Comparison of ENCODE assay signal across 22 mouse cellular contexts in genomic region chr13:117082758-117083157, GRCm38 (mm10). TPM values are rescaled to one million over a fixed set of nuclear protein-coding genes. Genes with fewer than 3 reads are reported as not detected.
A peak's percentile ranks its signal among the peaks of the same experiment; 100 is the strongest.
DNase-seq lines count a peak whose midpoint lies in the region; ATAC-seq and TF ChIP-seq lines count a peak whose summit lies in the region.
"Had no signal": no experiment of that assay in that cellular context is flagged by ENCODE, and none has a peak within 500 bp of the region (broad histone marks: within the 10 kb centered on the region; RNA-seq: fewer than 3 reads in every experiment).

No protein-coding gene starts in this region.

- no peaks in the 10 kb centered on the region for H3K27me3 ChIP-seq in heart, embryonic 12.5 days (replicated peaks)
- no peaks in the 10 kb centered on the region for H3K27me3 ChIP-seq in liver, postnatal 0 days (ENCODE audit: insufficient read depth, low read length)
- H3K27me3 ChIP-seq in liver, embryonic 12.5 days (replicated peaks) = no peaks in the 10 kb centered on the region
- H3K27me3 ChIP-seq: embryonic facial prominence, embryonic 13.5 days; embryonic facial prominence, embryonic 15.5 days; forebrain, embryonic 13.5 days; forebrain, embryonic 15.5 days had no signal

- ATAC-seq in heart, embryonic 12.5 days (ENCODE audit: insufficient number of reproducible peaks, low FRiP score) = 0 out of 2 replicates have a peak, but pooled peaks have one; percentile 36
- 0 out of 2 replicates have a peak, but pooled peaks have one; percentile 27 for ATAC-seq in liver, postnatal 0 days
- no peak for ATAC-seq in liver, embryonic 12.5 days
- ATAC-seq: forebrain, embryonic 13.5 days; forebrain, embryonic 15.5 days; forebrain, postnatal 0 days had no signal

- H3K4me3 ChIP-seq in heart, embryonic 12.5 days = no peak overlapping the region
- no peak overlapping the region for H3K4me3 ChIP-seq in liver, postnatal 0 days (ENCODE audit: low read depth, low read length)
- no peak overlapping the region for H3K4me3 ChIP-seq in liver, embryonic 12.5 days
- H3K4me3 ChIP-seq: embryonic facial prominence, embryonic 13.5 days; embryonic facial prominence, embryonic 15.5 days; forebrain, embryonic 13.5 days; forebrain, embryonic 15.5 days had no signal

- no peak overlapping the region for H3K27ac ChIP-seq in heart, embryonic 12.5 days (ENCODE audit: poor library complexity, severe bottlenecking)
- H3K27ac ChIP-seq in liver, postnatal 0 days (ENCODE audit: low read depth) = no peak overlapping the region
- no peak overlapping the region for H3K27ac ChIP-seq in liver, embryonic 12.5 days
- H3K27ac ChIP-seq: embryonic facial prominence, embryonic 13.5 days; embryonic facial prominence, embryonic 15.5 days; forebrain, embryonic 13.5 days; forebrain, embryonic 15.5 days had no signal

- H3K4me2 ChIP-seq in heart, embryonic 12.5 days = no peak overlapping the region
- H3K4me2 ChIP-seq in liver, postnatal 0 days (ENCODE audit: low read depth, low read length) = no peak overlapping the region
- H3K4me2 ChIP-seq in liver, embryonic 12.5 days = no peak overlapping the region
- H3K4me2 ChIP-seq: embryonic facial prominence, embryonic 13.5 days; embryonic facial prominence, embryonic 15.5 days; forebrain, embryonic 13.5 days; forebrain, embryonic 15.5 days had no signal

- DNase-seq in heart, postnatal 14 days = no peak
- DNase-seq in liver, postnatal 0 days = no peak
- peak; percentile 4 for DNase-seq in NIH3T3 (ENCODE audit: low read depth)
- DNase-seq in urinary bladder, adult 2 months (ENCODE audit: low spot score) = no peak
- no peak for DNase-seq in urinary bladder, postnatal 14 days (ENCODE audit: low spot score)
- DNase-seq: adrenal gland, postnatal 10 days; adrenal gland, postnatal 25 days; cerebellum, adult 11 months; cerebellum, adult 18-20 months; cerebellum, adult 8-10 months; cerebellum, adult 9-11 months; cerebellum, postnatal 14 days; cerebellum, postnatal 36 days; embryo, embryonic 11 days; forebrain, postnatal 0 days had no signal

- intact Hi-C loops in heart, postnatal 14 days (cut with DNase I) = no loop called here

- no peaks in the 10 kb centered on the region for H3K4me1 ChIP-seq in heart, embryonic 12.5 days (replicated peaks)
- H3K4me1 ChIP-seq in liver, postnatal 0 days (ENCODE audit: insufficient read depth) = no peaks in the 10 kb centered on the region
- H3K4me1 ChIP-seq in liver, embryonic 12.5 days = no peaks in the 10 kb centered on the region
- H3K4me1 ChIP-seq: embryonic facial prominence, embryonic 13.5 days; embryonic facial prominence, embryonic 15.5 days; forebrain, embryonic 13.5 days; forebrain, embryonic 15.5 days had no signal

- H3K36me3 ChIP-seq in heart, embryonic 12.5 days = no peaks in the 10 kb centered on the region
- no peaks in the 10 kb centered on the region for H3K36me3 ChIP-seq in liver, postnatal 0 days (replicated peaks; ENCODE audit: insufficient read depth, low read length)
- no peaks in the 10 kb centered on the region for H3K36me3 ChIP-seq in liver, embryonic 12.5 days
- H3K36me3 ChIP-seq: embryonic facial prominence, embryonic 13.5 days; embryonic facial prominence, embryonic 15.5 days; forebrain, embryonic 15.5 days had no signal

- H3K9ac ChIP-seq in heart, embryonic 12.5 days = no peak overlapping the region
- no peak overlapping the region for H3K9ac ChIP-seq in liver, postnatal 0 days (replicated peaks)
- no peak overlapping the region for H3K9ac ChIP-seq in liver, embryonic 12.5 days
- H3K9ac ChIP-seq: embryonic facial prominence, embryonic 13.5 days; embryonic facial prominence, embryonic 15.5 days; forebrain, embryonic 13.5 days; forebrain, embryonic 15.5 days; forebrain, postnatal 0 days had no signal

- WGBS in heart, embryonic 12.5 days = 65% methylated on average over 4 of the region's 4 CpGs
- 68% methylated on average over 4 of the region's 4 CpGs for WGBS in liver, postnatal 0 days (ENCODE audit: insufficient replicate concordance)
- 61% methylated on average over 4 of the region's 4 CpGs for WGBS in liver, embryonic 12.5 days (ENCODE audit: insufficient replicate concordance)

- no peak for TF ChIP-seq CTCF in liver, postnatal 0 days (IDR thresholded peaks at IDR 0.05; ENCODE audit: low read depth)

- no peak for TF ChIP-seq EP300 in liver, postnatal 0 days (IDR thresholded peaks at IDR 0.05; ENCODE audit: low read depth)

- H3K9me3 ChIP-seq in heart, embryonic 12.5 days (replicated peaks) = no peaks in the 10 kb centered on the region
- H3K9me3 ChIP-seq in liver, postnatal 0 days (ENCODE audit: low read length) = no peaks in the 10 kb centered on the region
- H3K9me3 ChIP-seq in liver, embryonic 12.5 days (replicated peaks) = no peaks in the 10 kb centered on the region
- H3K9me3 ChIP-seq: embryonic facial prominence, embryonic 13.5 days; embryonic facial prominence, embryonic 15.5 days; forebrain, embryonic 13.5 days; forebrain, embryonic 15.5 days had no signal

RNA-seq across cellular contexts. Expression of gene Parp8, which starts 57.4 kb away (rescaled TPM):
- polyA plus RNA-seq in heart, embryonic 12.5 days (2016; fragmentation: Nextera tagmentation; extraction: Ambion mirVana) = 15.4 and 15.6 TPM in 2 replicates
- total RNA-seq in heart, postnatal 14 days (2021) = 10 to 100 TPM in 1 of 2 experiments, 1 to 10 TPM in 1; 9.9 to 12.0 TPM
- polyA plus RNA-seq in liver, postnatal 0 days (2015; fragmentation: Nextera tagmentation; extraction: Ambion mirVana) = 2.0 and 2.2 TPM in 2 replicates
- 3.9 TPM in 2 replicates for polyA plus RNA-seq in liver, embryonic 12.5 days (2016; fragmentation: Nextera tagmentation; extraction: Ambion mirVana)
- polyA plus RNA-seq in urinary bladder, adult 2 months (2012; rRNA removed) = 16.5 and 20.4 TPM in 2 replicates
- total RNA-seq: MEL had no signal
